Mouse (Mus musculus) forebrain, embryonic 15.5 days (tissue): Measurements from ENCODE around the gene Ihh. TPM values are rescaled to one million over a fixed set of nuclear protein-coding genes. Genes with fewer than 3 reads are reported as not detected.

ENCODE experiments used
- ATAC-seq: fragments of 200-750 bp; cut with Nextera tagmentation; replicated peaks from 2 replicates; pipeline ENCODE4 v1.8.0; 2017; ENCODE audit warnings: mild to moderate bottlenecking, moderate TSS enrichment, moderate library complexity
- H3K27ac ChIP-seq: fragments of 300-500 bp; sonication (generic); replicated peaks from 2 replicates; pipeline ENCODE4 v1.5.1; 2015; ENCODE audit warnings: mild to moderate bottlenecking, inconsistent platforms
- H3K27me3 ChIP-seq: fragments of 300-500 bp; sonication (generic); 2 replicates; pipeline ENCODE4 v1.6.1; 2015; ENCODE audit warnings: inconsistent platforms
- H3K36me3 ChIP-seq: fragments of 300-500 bp; sonication (generic); 2 replicates; pipeline ENCODE4 v1.6.1; 2015; ENCODE audit warnings: mild to moderate bottlenecking, inconsistent platforms
- H3K4me1 ChIP-seq: fragments of 300-500 bp; sonication (generic); 2 replicates; pipeline ENCODE4 v1.6.1; 2015; ENCODE audit warnings: inconsistent platforms
- H3K4me2 ChIP-seq: fragments of 300-500 bp; sonication (generic); replicated peaks from 2 replicates; pipeline ENCODE4 v1.6.1; 2015; ENCODE audit warnings: mild to moderate bottlenecking, inconsistent platforms
- H3K4me3 ChIP-seq: fragments of 300-500 bp; sonication (generic); 2 replicates; pipeline ENCODE4 v1.5.1; 2015; ENCODE audit warnings: mild to moderate bottlenecking, inconsistent platforms
- H3K9ac ChIP-seq: fragments of 300-500 bp; sonication (generic); replicated peaks from 2 replicates; pipeline ENCODE4 v1.6.1; 2015; ENCODE audit warnings: mild to moderate bottlenecking, inconsistent platforms
- H3K9me3 ChIP-seq: fragments of 300-500 bp; sonication (generic); 2 replicates; pipeline ENCODE4 v1.6.1; 2016; ENCODE audit warnings: inconsistent platforms
- WGBS: fragments of 180-500 bp; shearing (Covaris S2); methylation state at CpG from one replicate; pipeline ENCODE4 v1.1.7; 2015; ENCODE audit warnings: mixed read lengths; 5-methylcytosine and 5-hydroxymethylcytosine counted together
- polyA plus RNA-seq: library from polyadenylated mRNA; unstranded; fragments of >200 nt; fragmentation: Nextera tagmentation; extraction: Ambion mirVana; gene quantifications from 2 replicates; pipeline ENCODE4 v1.2.1, GENCODE M21; 2015

Ihh gene
- 0.09 and 0.22 TPM in 2 replicates for polyA plus RNA-seq

DNA sequence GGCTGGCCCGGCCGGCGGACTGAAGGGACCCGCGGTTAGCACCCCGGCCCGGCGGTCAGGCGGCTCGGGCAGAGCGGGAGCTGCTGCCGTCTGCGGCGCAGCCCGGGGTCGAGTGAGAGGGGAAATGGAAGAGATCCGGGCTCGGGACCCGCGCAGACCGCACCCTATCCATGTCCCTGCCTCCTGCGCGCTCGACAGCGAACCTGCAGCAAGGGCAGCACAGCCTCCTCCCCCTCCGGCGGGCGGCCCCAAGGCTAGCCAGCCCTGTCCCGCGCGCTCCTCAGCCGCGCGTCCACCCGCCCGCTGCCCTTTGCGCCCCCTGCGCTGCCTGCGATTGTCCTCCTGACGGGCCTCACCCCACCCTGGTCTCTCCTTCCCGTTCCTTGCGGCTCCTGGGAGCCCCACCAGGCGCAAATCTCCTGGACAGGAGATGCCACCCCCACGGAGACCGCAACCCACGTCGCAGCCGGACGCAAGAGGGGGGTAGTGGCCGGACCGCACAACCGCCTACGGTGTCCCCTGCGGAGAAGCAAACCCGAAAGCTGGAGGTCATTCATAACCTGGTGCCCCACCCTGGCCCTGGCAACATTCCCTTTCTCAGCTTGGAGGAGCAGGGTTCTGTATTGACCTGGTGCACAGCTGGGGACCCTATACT, at the start of gene Ihh:
TSS of gene Ihh (minus strand) at position 117 of the 655 bp plus-strand sequence.
- Histone ChIP-seq H3K27ac (no peak within 1 kb of the TSS), H3K9me3 (no peaks in the 10 kb centered on the region), H3K4me1 (peaks cover 35% of the 10 kb centered on the region), H3K27me3 (peaks cover 86% of the 10 kb centered on the region), H3K4me3 (peak within 1 kb of the TSS; percentile 35), H3K36me3 (no peaks in the 10 kb centered on the region), H3K4me2 (peak within 1 kb of the TSS; percentile 49), H3K9ac (no peak within 1 kb of the TSS; the same call in 1 of the 2 replicates)
- no peak; the same call in 1 of the 2 replicates for ATAC-seq
- 2% methylated on average over 47 of the region's 55 CpGs for WGBS

DNA sequence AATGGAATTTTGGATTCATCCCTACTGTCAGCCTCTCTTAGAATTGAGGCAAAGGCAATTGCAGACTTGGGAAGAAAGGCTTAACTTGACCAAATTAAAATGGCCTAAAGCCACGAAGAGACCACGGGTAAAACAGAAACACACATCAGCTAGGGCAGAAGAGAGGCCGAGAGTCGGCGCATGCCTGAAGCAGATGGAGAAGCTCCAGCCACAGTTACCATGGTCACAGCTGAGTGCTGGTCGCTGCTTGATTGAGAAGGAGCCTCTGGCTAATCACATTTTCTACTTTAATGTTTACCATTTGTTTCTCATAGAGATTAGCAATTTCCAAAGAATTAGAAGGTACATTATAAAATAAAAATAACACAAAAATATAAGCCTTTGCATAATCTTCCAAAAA, 49.7 kb upstream of the Ihh start:
- no peaks in the 10 kb centered on the region for H3K4me1 ChIP-seq
- WGBS, result 79% methylated on average over 6 of the region's 6 CpGs
- no peaks in the 10 kb centered on the region for H3K27me3 ChIP-seq
- no peak for ATAC-seq
- no peak overlapping the region for H3K9ac ChIP-seq
- no peaks in the 10 kb centered on the region for H3K9me3 ChIP-seq
- no peak overlapping the region for H3K27ac ChIP-seq
- H3K4me2 ChIP-seq, result no peak overlapping the region
- H3K36me3 ChIP-seq, result no peaks in the 10 kb centered on the region
- no peak overlapping the region for H3K4me3 ChIP-seq

DNA sequence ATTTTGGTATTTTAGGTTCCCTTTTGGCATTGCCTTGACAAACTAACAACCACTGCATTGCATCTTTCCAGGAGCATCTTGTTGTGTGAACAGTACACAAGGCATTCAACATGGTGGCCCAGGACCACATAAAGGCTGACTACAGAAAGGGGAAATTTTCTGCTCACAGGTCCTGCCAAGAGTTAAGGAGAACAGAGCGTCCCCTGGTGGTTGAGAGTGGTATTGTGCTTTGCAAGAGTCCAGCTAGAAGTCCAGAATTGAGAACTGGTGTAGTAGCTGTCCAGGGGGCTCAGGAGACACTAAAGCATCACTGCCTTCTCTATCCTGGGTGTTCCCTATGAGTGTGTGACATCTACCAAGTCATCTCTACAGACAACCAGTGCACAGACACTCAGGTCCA, 49.0 kb upstream of the Ihh start:
- Histone ChIP-seq H3K27me3 (no peaks in the 10 kb centered on the region), H3K27ac (no peak overlapping the region), H3K4me2 (no peak overlapping the region), H3K9me3 (no peaks in the 10 kb centered on the region), H3K4me3 (no peak overlapping the region), H3K9ac (no peak overlapping the region), H3K36me3 (no peaks in the 10 kb centered on the region), H3K4me1 (no peaks in the 10 kb centered on the region)
- WGBS, result 0% methylated on average over 1 of the region's 1 CpGs
- ATAC-seq, result no peak

DNA sequence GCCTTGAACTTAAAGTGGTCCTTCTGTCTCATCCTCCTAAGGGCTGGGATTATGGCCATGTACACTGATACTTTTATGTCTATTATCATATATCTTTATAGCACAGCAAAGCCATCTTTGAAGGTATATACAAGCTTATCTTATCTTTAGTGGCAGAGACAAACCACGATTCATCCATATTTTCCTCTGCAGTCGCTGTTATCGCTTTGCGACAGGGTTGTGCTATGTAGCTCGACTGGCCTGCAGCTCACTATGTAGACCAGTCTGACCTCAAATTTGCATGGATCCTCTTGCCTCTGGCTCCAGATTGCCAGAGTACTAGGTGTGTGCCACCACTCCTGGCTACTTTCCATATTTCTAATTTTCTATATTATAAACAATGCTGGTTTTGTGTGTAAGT, 47.7 kb upstream of the Ihh start:
- no peaks in the 10 kb centered on the region for H3K27me3 ChIP-seq
- no peak overlapping the region for H3K27ac ChIP-seq
- 92% methylated on average over 5 of the region's 5 CpGs for WGBS
- no peak overlapping the region for H3K9ac ChIP-seq
- no peaks in the 10 kb centered on the region for H3K36me3 ChIP-seq
- H3K4me1 ChIP-seq, result no peaks in the 10 kb centered on the region
- H3K9me3 ChIP-seq, result no peaks in the 10 kb centered on the region
- no peak overlapping the region for H3K4me3 ChIP-seq
- no peak overlapping the region for H3K4me2 ChIP-seq
- no peak for ATAC-seq

DNA sequence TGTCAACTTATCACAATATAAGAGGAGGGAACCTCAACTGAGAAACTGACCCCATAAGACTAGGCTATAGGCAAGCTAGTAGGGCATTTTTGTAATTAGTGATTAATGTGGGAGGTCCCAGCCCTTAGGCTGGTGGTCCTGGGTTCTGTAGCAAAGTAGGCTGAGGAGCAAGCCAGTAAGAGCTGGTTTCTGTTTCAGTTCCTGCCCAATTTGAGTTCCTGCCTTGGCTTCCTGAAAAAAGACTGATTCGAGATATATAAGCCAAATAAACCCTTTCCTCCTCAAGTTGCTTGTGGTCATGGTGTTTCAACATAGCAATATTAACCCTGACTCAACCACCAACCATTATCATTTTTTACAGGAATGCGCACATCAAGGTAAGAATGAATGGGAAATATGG, 45.8 kb upstream of the Ihh start:
- 82% methylated on average over 2 of the region's 2 CpGs for WGBS
- Histone ChIP-seq H3K4me2 (no peak overlapping the region), H3K9me3 (no peaks in the 10 kb centered on the region), H3K27ac (no peak overlapping the region), H3K4me1 (no peaks in the 10 kb centered on the region), H3K27me3 (no peaks in the 10 kb centered on the region), H3K36me3 (no peaks in the 10 kb centered on the region), H3K4me3 (no peak overlapping the region), H3K9ac (no peak overlapping the region)
- ATAC-seq, result no peak

DNA sequence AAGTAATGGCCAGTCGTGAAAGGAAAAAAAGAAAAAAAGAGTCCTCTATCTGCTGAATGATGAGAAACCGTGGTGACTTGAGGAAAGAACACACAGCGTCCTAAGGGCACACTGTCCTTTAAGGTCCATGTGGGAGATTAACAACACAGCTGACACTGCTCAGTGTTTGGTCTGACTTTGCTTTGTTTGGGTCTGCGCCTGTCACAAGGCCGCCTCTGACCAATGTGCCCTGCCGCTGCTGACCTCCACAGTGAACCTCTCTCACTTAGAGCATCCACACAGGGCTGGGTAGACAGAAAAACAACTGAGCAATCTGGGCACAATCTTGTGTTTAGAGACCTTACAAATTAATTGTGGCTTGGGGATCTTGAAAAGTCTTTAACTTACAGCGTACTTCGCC, 25.5 kb upstream of the Ihh start:
- Histone ChIP-seq H3K9ac (no peak overlapping the region), H3K9me3 (no peaks in the 10 kb centered on the region), H3K4me3 (no peak overlapping the region), H3K36me3 (no peaks in the 10 kb centered on the region), H3K4me1 (no peaks in the 10 kb centered on the region), H3K27me3 (no peaks in the 10 kb centered on the region), H3K27ac (no peak overlapping the region), H3K4me2 (no peak overlapping the region)
- ATAC-seq, result no peak
- WGBS, result 82% methylated on average over 8 of the region's 8 CpGs

DNA sequence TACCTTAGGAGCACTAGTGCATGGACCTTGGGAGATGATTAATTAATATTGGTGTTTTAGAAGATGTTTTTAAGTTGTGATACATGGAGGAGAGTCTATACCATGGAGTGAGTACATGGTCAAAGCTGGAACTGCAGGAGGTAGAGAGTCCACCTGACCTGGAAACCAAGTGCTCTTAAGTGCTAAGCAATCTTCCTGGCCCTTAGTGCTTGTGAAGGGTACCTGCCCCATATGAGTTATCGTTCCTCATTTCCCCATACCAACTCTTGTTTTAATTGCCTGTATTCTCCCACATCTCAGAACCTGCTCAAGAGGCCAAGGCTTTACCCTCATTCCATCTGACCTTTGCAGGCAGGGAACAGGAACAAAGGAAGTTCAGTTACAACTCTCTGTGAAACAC, 24.5 kb upstream of the Ihh start:
- H3K9me3 ChIP-seq, result no peaks in the 10 kb centered on the region
- H3K9ac ChIP-seq, result no peak overlapping the region
- no peak overlapping the region for H3K4me2 ChIP-seq
- ATAC-seq, result no peak
- H3K4me3 ChIP-seq, result no peak overlapping the region
- 86% methylated on average over 1 of the region's 1 CpGs for WGBS
- H3K27ac ChIP-seq, result no peak overlapping the region
- no peaks in the 10 kb centered on the region for H3K36me3 ChIP-seq
- H3K4me1 ChIP-seq, result no peaks in the 10 kb centered on the region
- no peaks in the 10 kb centered on the region for H3K27me3 ChIP-seq

DNA sequence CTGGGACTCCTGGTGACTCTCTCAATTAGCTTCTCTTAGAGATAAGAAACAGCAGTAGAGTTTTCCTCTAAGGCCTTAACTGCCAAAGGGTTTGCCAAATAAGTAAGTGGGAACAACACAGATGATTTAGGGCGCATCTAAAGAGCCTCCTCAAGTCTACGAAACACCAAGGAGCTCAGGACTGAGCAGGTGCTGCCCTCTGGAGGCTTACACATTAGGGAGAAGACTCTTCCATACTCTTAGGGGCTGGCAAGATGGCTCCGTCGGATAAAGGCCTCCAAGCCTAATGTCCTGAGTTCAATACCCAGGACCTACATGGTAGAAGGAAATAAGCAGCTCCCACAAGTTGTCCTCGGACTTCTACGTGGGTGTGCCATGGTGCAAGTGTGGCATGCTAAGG, 22.1 kb upstream of the Ihh start:
- Histone ChIP-seq H3K4me1 (no peaks in the 10 kb centered on the region), H3K27ac (no peak overlapping the region), H3K4me2 (no peak overlapping the region), H3K27me3 (no peaks in the 10 kb centered on the region), H3K4me3 (no peak overlapping the region), H3K9ac (no peak overlapping the region), H3K9me3 (no peaks in the 10 kb centered on the region), H3K36me3 (no peaks in the 10 kb centered on the region)
- 78% methylated on average over 6 of the region's 6 CpGs for WGBS
- ATAC-seq, result no peak

DNA sequence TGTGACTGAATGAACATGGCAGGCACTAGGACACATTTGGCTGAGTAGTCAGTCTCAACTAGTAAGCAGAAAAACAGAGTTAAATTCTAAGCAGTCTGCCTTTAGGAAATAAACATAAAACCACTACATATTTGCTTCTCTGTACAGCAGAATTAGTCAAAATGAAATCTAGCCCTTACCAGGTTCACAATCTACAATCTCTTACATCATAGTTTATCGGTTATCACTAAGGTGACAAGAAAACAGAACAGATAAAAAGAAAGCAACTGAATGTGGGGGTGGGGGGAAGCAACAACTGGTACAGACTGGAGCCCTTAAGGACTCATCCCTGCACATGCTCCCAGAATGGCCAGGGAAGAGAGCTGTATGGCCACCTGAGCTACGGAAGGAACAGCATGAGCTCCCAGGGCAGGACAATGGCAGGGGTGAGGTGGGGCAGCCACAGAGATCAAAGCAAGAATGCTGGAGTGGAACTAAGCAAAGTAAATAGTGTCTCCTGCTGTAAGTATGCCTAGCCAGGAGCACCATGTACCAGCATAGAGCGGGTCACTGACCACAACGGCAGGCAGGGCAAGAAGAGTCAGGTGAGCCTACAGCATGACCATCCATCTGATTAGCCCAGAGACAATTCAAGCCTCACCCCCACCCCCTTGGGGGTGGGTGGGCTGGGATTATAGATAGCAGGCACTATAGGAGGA, 20.0 kb upstream of the Ihh start:
- H3K27ac ChIP-seq, result no peak overlapping the region
- H3K4me1 ChIP-seq, result no peaks in the 10 kb centered on the region
- WGBS, result 65% methylated on average over 4 of the region's 4 CpGs
- H3K9ac ChIP-seq, result no peak overlapping the region
- H3K4me2 ChIP-seq, result no peak overlapping the region
- no peaks in the 10 kb centered on the region for H3K36me3 ChIP-seq
- H3K9me3 ChIP-seq, result no peaks in the 10 kb centered on the region
- H3K4me3 ChIP-seq, result no peak overlapping the region
- no peak for ATAC-seq
- no peaks in the 10 kb centered on the region for H3K27me3 ChIP-seq

DNA sequence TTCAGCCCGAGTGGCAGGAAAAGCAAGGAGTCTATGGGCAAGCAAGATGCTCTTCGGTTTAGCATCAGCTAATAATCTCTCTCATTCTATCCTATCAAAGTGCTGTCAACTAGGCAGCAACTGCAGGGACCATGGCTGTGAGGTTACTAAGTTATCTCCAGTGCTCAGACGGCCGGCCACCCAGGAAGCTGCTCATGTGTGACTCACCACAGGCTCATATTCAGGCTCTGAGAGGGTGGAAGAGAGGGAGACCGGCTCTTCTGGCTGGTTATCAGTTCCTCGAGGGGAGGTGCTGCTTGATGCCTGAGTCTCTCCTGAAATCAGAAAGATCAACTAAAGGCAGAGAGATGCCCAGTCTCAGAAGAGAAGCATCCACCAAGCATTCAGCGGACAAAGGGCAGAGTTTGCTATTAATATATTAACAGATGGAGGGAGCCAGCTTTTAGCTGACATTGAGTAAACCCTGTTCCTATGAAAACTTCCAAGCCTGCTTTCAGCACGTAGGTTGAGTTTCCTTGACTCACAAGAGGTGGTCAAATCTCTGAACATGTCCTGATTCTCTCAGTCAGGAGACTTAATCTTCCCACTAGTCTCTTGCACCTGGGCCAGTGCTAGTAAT, 16.6 kb upstream of the Ihh start:
- Histone ChIP-seq H3K9me3 (no peaks in the 10 kb centered on the region), H3K36me3 (no peaks in the 10 kb centered on the region), H3K9ac (no peak overlapping the region), H3K27ac (no peak overlapping the region), H3K27me3 (no peaks in the 10 kb centered on the region), H3K4me3 (no peak overlapping the region), H3K4me2 (no peak overlapping the region), H3K4me1 (peaks cover 7% of the 10 kb centered on the region)
- ATAC-seq, result no peak
- WGBS, result 79% methylated on average over 8 of the region's 8 CpGs

DNA sequence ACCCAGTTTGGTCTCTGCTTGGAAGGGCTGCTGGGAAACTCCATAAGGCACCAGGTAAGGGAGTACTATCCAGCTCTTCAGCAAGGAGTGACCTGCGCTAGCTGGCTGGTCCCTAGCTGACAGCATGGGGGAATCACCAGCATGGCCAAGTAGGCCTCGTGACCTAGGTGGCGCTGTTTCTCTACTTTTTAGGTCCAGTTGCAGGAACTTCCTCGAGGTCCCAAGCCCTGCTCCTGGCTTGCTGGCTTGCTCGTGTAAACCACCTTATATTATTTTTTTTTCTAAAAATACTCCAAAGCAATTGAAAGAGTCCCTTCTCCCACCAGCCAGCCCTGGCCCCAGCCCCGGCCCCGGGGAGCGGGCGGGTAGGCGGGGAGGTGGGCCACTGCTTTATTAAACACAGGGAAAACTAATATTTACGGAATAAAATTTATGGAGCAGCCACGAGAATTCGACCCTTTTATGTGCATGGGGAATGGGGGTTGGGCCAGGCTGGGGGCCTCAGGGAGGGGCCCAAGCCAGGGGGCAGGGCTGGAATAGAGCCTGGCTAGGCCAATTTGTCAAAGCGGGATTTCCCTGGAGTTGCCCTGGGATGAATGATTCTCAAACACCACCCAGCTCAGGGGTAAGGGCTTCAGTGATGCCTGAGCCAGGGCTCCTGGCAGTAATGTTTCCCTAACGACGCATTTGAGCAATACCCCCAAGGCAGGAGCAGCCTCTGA, 13.2 kb upstream of the Ihh start:
- Histone ChIP-seq H3K4me3 (no peak overlapping the region), H3K36me3 (no peaks in the 10 kb centered on the region), H3K9ac (no peak overlapping the region), H3K9me3 (no peaks in the 10 kb centered on the region), H3K4me1 (peaks cover 7% of the 10 kb centered on the region), H3K27me3 (no peaks in the 10 kb centered on the region), H3K27ac (no peak overlapping the region), H3K4me2 (peak overlapping the region; percentile 39)
- 18% methylated on average over 16 of the region's 16 CpGs for WGBS
- 0 out of 2 replicates have a peak, but pooled peaks have one; percentile 55 for ATAC-seq

DNA sequence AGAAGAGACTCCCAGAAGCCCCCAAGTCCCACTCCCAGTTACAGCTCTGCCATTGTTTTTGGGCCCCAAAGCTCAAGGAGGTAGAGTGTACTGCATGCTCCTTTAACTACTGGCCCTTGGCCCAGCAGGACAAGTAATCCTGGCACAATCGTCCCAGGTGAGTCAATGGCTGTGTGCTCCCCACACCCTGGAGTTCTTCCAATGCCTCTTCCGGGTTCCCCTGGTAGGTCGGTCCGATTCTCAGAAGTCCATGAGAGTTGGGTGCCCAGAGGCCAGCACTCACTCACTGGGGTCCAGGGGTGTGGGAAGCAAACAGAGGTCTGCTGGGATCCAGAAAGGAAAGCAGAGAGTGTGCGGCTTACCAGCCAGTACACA, 11.4 kb upstream of the Ihh start:
- Histone ChIP-seq H3K9ac (no peak overlapping the region), H3K4me2 (no peak overlapping the region), H3K4me3 (no peak overlapping the region), H3K9me3 (no peaks in the 10 kb centered on the region), H3K36me3 (no peaks in the 10 kb centered on the region), H3K27ac (no peak overlapping the region), H3K27me3 (no peaks in the 10 kb centered on the region), H3K4me1 (peaks cover 7% of the 10 kb centered on the region)
- ATAC-seq, result no peak
- WGBS, result 86% methylated on average over 5 of the region's 5 CpGs
